Mouse (Mus musculus) cerebellum, adult 11-12 months (tissue): ENCODE measurements around the gene Myo16.

Experiments used
- DNase-seq: peaks from one replicate; pipeline ENCODE4 v3.0.0; 2022

Myo16 gene

GRCm38 (mm10) chr8:10483841-10484240 lies 330.1 kb downstream of the Myo16 start:
- no peak for DNase-seq

GRCm38 (mm10) chr8:10489738-10490419 lies 336.2 kb downstream of the Myo16 start:
- no peak for DNase-seq

- no peak for DNase-seq
These were observed 336.7 kb downstream of the Myo16 start for GRCm38 (mm10) chr8:10490420-10490784.

GRCm38 (mm10) chr8:10490874-10491273 lies 337.2 kb downstream of the Myo16 start:
- no peak for DNase-seq

GRCm38 (mm10) chr8:10499846-10500245 lies 346.1 kb downstream of the Myo16 start:
- no peak for DNase-seq

GRCm38 (mm10) chr8:10500465-10500864 lies 346.8 kb downstream of the Myo16 start:
- DNase-seq = no peak

- DNase-seq = no peak
These were observed 348.0 kb downstream of the Myo16 start for GRCm38 (mm10) chr8:10501750-10502149.

- DNase-seq = no peak
These were observed 358.4 kb downstream of the Myo16 start for GRCm38 (mm10) chr8:10512105-10512504.

GRCm38 (mm10) chr8:10517381-10517780 lies 363.7 kb downstream of the Myo16 start:
- no peak for DNase-seq

GRCm38 (mm10) chr8:10519276-10519675 lies 365.6 kb downstream of the Myo16 start:
- no peak for DNase-seq

GRCm38 (mm10) chr8:10521463-10521862 lies 367.8 kb downstream of the Myo16 start:
- DNase-seq = no peak

GRCm38 (mm10) chr8:10525686-10526085 lies 372.0 kb downstream of the Myo16 start:
- DNase-seq = no peak

- DNase-seq = no peak
These were observed 372.9 kb downstream of the Myo16 start for GRCm38 (mm10) chr8:10526616-10527015.

GRCm38 (mm10) chr8:10534619-10535286 lies 381.0 kb downstream of the Myo16 start:
- DNase-seq = no peak

- no peak for DNase-seq
These were observed 384.6 kb downstream of the Myo16 start for GRCm38 (mm10) chr8:10538319-10538718.

GRCm38 (mm10) chr8:10539665-10540064 lies 386.0 kb downstream of the Myo16 start:
- no peak for DNase-seq

GRCm38 (mm10) chr8:10545890-10546289 lies 392.2 kb downstream of the Myo16 start:
- DNase-seq = no peak

- no peak for DNase-seq
These were observed 392.8 kb downstream of the Myo16 start for GRCm38 (mm10) chr8:10546519-10546918.

GRCm38 (mm10) chr8:10548003-10548584 lies 394.4 kb downstream of the Myo16 start:
- no peak for DNase-seq

GRCm38 (mm10) chr8:10549434-10549833 lies 395.7 kb downstream of the Myo16 start:
- no peak for DNase-seq

GRCm38 (mm10) chr8:10557961-10558360 lies 404.2 kb downstream of the Myo16 start:
- DNase-seq = no peak

- DNase-seq = no peak
These were observed 405.8 kb downstream of the Myo16 start for GRCm38 (mm10) chr8:10559479-10559878.

GRCm38 (mm10) chr8:10561616-10562015 lies 407.9 kb downstream of the Myo16 start:
- DNase-seq = no peak

GRCm38 (mm10) chr8:10562046-10562445 lies 408.3 kb downstream of the Myo16 start:
- DNase-seq = no peak
